Mouse (Mus musculus): ENCODE measurements at regions not wholly inside any gene's neighbourhood (a gene's known extent, or its start where the extent isn't known, plus 50 kb on each side); places are given as distances from the start of the nearest gene placed in this dataset.

DNA sequence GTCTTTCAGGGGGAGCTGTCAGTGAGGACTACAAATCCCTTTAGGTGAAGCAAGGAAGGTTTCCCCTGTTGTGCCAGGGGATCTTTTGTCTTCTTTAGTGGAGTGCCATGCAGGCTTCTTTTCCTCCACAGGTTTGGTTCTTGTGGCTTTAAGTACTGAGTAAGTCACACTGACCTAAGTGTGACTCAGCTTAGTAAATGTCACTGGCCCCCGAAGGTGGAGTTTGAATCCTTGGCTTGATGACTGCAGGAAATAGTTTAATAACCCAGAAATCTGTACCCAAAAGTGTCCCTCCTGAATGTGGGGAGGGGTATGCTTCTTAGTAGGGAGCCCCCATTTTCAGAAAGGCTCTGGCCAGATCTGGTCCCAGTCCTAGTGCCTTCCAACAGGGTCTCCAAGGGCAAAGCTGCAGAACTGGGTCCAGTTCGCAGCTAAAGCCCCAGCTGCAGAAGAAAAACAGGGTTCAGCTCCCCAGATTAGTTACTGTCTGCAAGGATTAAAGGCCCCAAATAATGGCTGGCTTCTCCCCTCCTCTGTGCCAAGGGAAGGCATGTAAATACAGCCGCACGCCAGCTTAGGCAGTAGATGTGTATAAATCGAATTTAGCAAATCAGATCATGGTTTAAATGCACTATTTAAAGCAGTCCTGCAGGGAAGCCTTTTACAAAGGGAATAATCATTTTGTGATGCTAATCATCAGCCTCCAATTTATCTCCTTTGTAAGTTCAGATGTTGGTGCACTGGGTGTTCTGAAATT lies 51.6 kb upstream of the Polg start:
- no peak for DNase-seq

GRCm38 (mm10) chr7:79516287-79516686 lies 50.1 kb upstream of the Polg start:
- DNase-seq: no peak
